Mouse (Mus musculus) hindbrain, embryonic 15.5 days (tissue): Measurements from ENCODE around the gene Cep290. TPM values are rescaled to one million over a fixed set of nuclear protein-coding genes. Genes with fewer than 3 reads are reported as not detected.
A peak's percentile ranks its signal among the peaks of the same experiment; 100 is the strongest.

Experiments
- ATAC-seq: fragments of 200-750 bp; cut with Nextera tagmentation; 2 replicates; pipeline ENCODE4 v1.8.0; 2017; ENCODE audit warnings: low read depth, moderate number of reproducible peaks, moderate TSS enrichment; ENCODE audit not compliant: low FRiP score
- H3K27ac ChIP-seq: fragments of 300-500 bp; sonication (generic); replicated peaks from 2 replicates; pipeline ENCODE4 v1.5.1; 2015; ENCODE audit warnings: mild to moderate bottlenecking, inconsistent platforms
- H3K27me3 ChIP-seq: fragments of 300-500 bp; sonication (generic); 2 replicates; pipeline ENCODE4 v1.6.1; 2015; ENCODE audit warnings: control low read depth, inconsistent platforms
- H3K36me3 ChIP-seq: fragments of 300-500 bp; sonication (generic); 2 replicates; pipeline ENCODE4 v1.6.1; 2015; ENCODE audit warnings: control low read depth, inconsistent platforms
- H3K4me1 ChIP-seq: fragments of 300-500 bp; sonication (generic); replicated peaks from 2 replicates; pipeline ENCODE4 v1.6.1; 2015; ENCODE audit warnings: control low read depth, inconsistent platforms
- H3K4me2 ChIP-seq: fragments of 300-500 bp; sonication (generic); 2 replicates; pipeline ENCODE4 v1.6.1; 2015; ENCODE audit warnings: moderate library complexity, mild to moderate bottlenecking, inconsistent platforms
- H3K4me3 ChIP-seq: fragments of 300-500 bp; sonication (generic); 2 replicates; pipeline ENCODE4 v1.5.1; 2015; ENCODE audit warnings: mild to moderate bottlenecking, inconsistent platforms
- H3K9ac ChIP-seq: fragments of 300-500 bp; sonication (generic); 2 replicates; pipeline ENCODE4 v1.6.1; 2015; ENCODE audit warnings: inconsistent platforms
- H3K9me3 ChIP-seq: fragments of 300-500 bp; sonication (generic); 2 replicates; pipeline ENCODE4 v1.6.1; 2016; ENCODE audit warnings: control low read depth, inconsistent platforms
- WGBS: fragments of 180-500 bp; shearing (Covaris S2); methylation state at CpG from one replicate; pipeline ENCODE4 v1.1.7; 2015; 5-methylcytosine and 5-hydroxymethylcytosine counted together
- polyA plus RNA-seq: library from polyadenylated mRNA; unstranded; fragments of >200 nt; fragmentation: Nextera tagmentation; extraction: Ambion mirVana; gene quantifications from 2 replicates; pipeline ENCODE4 v1.2.1, GENCODE M21; 2015

Cep290 gene
- polyA plus RNA-seq, 1 experiment from 2014 or later, result 5.9 TPM

GRCm38 (mm10) chr10:100604254-100604653 is 116.9 kb downstream of the Cep290 start:
- peak; percentile 83; the same call in 1 of the 2 replicates for ATAC-seq
- 70% methylated on average over 2 of the region's 2 CpGs for WGBS
- no peaks in the 10 kb centered on the region for H3K27me3 ChIP-seq
- H3K36me3 ChIP-seq, result no peaks in the 10 kb centered on the region
- H3K4me3 ChIP-seq, result no peak overlapping the region
- no peak overlapping the region for H3K9ac ChIP-seq
- H3K9me3 ChIP-seq, result no peaks in the 10 kb centered on the region
- no peaks in the 10 kb centered on the region for H3K4me1 ChIP-seq
- H3K27ac ChIP-seq, result no peak overlapping the region
- H3K4me2 ChIP-seq, result no peak overlapping the region

- Histone ChIP-seq H3K27ac (no peak overlapping the region), H3K4me2 (no peak overlapping the region), H3K9me3 (no peaks in the 10 kb centered on the region), H3K4me1 (no peaks in the 10 kb centered on the region), H3K36me3 (no peaks in the 10 kb centered on the region), H3K9ac (no peak overlapping the region), H3K27me3 (no peaks in the 10 kb centered on the region), H3K4me3 (no peak overlapping the region)
- WGBS, result 71% methylated on average over 6 of the region's 6 CpGs
- no peak for ATAC-seq
These were observed 130.0 kb downstream of the Cep290 start for GRCm38 (mm10) chr10:100617233-100617903.

- no peaks in the 10 kb centered on the region for H3K27me3 ChIP-seq
- H3K4me3 ChIP-seq, result no peak overlapping the region
- no peak overlapping the region for H3K4me2 ChIP-seq
- H3K9me3 ChIP-seq, result no peaks in the 10 kb centered on the region
- no peak for ATAC-seq
- no peaks in the 10 kb centered on the region for H3K4me1 ChIP-seq
- H3K9ac ChIP-seq, result no peak overlapping the region
- no peak overlapping the region for H3K27ac ChIP-seq
- WGBS, result 94% methylated on average over 7 of the region's 7 CpGs
- no peaks in the 10 kb centered on the region for H3K36me3 ChIP-seq
These were observed 132.1 kb downstream of the Cep290 start for GRCm38 (mm10) chr10:100619474-100619873.

DNA sequence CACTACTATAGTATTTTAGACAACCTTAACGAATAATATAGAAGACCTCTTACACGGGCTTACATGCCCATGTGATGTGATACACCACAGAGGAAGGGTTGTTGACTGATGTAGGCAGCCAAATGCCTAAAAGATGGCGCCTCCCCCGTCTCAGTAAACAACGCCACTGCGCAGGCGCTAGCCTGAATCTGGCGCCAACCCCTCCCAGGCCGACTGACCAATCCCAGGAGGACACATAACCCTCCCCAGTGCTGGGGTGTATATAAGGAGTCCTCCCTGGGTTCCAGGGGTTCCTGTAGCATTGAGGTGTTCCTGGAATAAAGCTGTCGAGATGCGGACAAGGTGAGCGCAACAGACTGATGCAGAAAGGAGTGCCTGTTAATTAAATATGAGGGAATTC is 132.7 kb downstream of the Cep290 start:
- 97% methylated on average over 12 of the region's 12 CpGs for WGBS
- H3K4me3 ChIP-seq, result no peak overlapping the region
- H3K4me1 ChIP-seq, result no peaks in the 10 kb centered on the region
- H3K9me3 ChIP-seq, result no peaks in the 10 kb centered on the region
- H3K9ac ChIP-seq, result no peak overlapping the region
- no peak for ATAC-seq
- no peak overlapping the region for H3K27ac ChIP-seq
- H3K27me3 ChIP-seq, result no peaks in the 10 kb centered on the region
- H3K36me3 ChIP-seq, result no peaks in the 10 kb centered on the region
- no peak overlapping the region for H3K4me2 ChIP-seq

- 89% methylated on average over 3 of the region's 3 CpGs for WGBS
- Histone ChIP-seq H3K4me3 (no peak overlapping the region), H3K36me3 (no peaks in the 10 kb centered on the region), H3K4me2 (no peak overlapping the region), H3K9me3 (no peaks in the 10 kb centered on the region), H3K27ac (no peak overlapping the region), H3K4me1 (no peaks in the 10 kb centered on the region), H3K27me3 (no peaks in the 10 kb centered on the region), H3K9ac (no peak overlapping the region)
- no peak for ATAC-seq
These were observed 135.1 kb downstream of the Cep290 start for GRCm38 (mm10) chr10:100622494-100622893.

Other genes with a start within 250 kb of the Cep290 start
- gene Gm4301, start 151.9 kb upstream of the Cep290 start, polyA plus RNA-seq, result not detected in 2 replicates
- gene Gm4302, start 146.7 kb upstream of the Cep290 start, polyA plus RNA-seq, result not detected in 2 replicates
- gene Gm4303, start 141.6 kb upstream of the Cep290 start, polyA plus RNA-seq, result not detected in 2 replicates
- gene Gm4305, start 136.5 kb upstream of the Cep290 start, polyA plus RNA-seq, result not detected in 2 replicates
- not detected in 2 replicates for gene Gm4307, start 126.2 kb upstream of the Cep290 start, polyA plus RNA-seq
- not detected in 2 replicates for gene Gm4312, start 105.0 kb upstream of the Cep290 start, polyA plus RNA-seq
- gene Tmtc3, start 208 bp upstream of the Cep290 start, polyA plus RNA-seq, result 11.6 and 12.4 TPM in 2 replicates
- 13.7 and 14.3 TPM in 2 replicates for gene 4930430F08Rik, start 102.9 kb downstream of the Cep290 start, polyA plus RNA-seq
- gene 1700017N19Rik, start 102.9 kb downstream of the Cep290 start, polyA plus RNA-seq, result 0.26 TPM in 1 of 2 replicates, not detected in the other